Mouse (Mus musculus) heart, embryonic 16.5 days (tissue): ENCODE data around the gene Ankrd50. TPM values are rescaled to one million over a fixed set of nuclear protein-coding genes. Genes with fewer than 3 reads are reported as not detected.

Source experiments
- ATAC-seq: fragments of 200-750 bp; cut with Nextera tagmentation; replicated peaks from 2 replicates; pipeline ENCODE4 v1.8.0; 2017; ENCODE audit warnings: moderate number of reproducible peaks; ENCODE audit not compliant: insufficient read depth, low FRiP score; ENCODE audit errors: extremely low read depth
- H3K27ac ChIP-seq: fragments of 300-500 bp; sonication (generic); 2 replicates; pipeline ENCODE4 v1.5.1; 2014; ENCODE audit warnings: mild to moderate bottlenecking, low read length, control low read depth, moderate library complexity
- H3K27me3 ChIP-seq: fragments of 300-500 bp; sonication (generic); 2 replicates; pipeline ENCODE4 v1.6.1; 2014; ENCODE audit warnings: low read length, mixed read lengths; ENCODE audit not compliant: control insufficient read depth, insufficient read depth
- H3K36me3 ChIP-seq: fragments of 300-500 bp; sonication (generic); 2 replicates; pipeline ENCODE4 v1.6.1; 2014; ENCODE audit not compliant: control insufficient read depth, insufficient read depth
- H3K4me1 ChIP-seq: fragments of 300-500 bp; sonication (generic); 2 replicates; pipeline ENCODE4 v1.6.1; 2014; ENCODE audit warnings: low read length, mixed read lengths; ENCODE audit not compliant: control insufficient read depth, insufficient read depth
- H3K4me2 ChIP-seq: fragments of 300-500 bp; sonication (generic); 2 replicates; pipeline ENCODE4 v1.6.1; 2014; ENCODE audit warnings: low read depth, mild to moderate bottlenecking, control low read depth, low read length
- H3K4me3 ChIP-seq: fragments of 300-500 bp; sonication (generic); 2 replicates; pipeline ENCODE4 v1.5.1; 2014; ENCODE audit warnings: mild to moderate bottlenecking, control low read depth, low read length
- H3K9ac ChIP-seq: fragments of 300-500 bp; sonication (generic); 2 replicates; pipeline ENCODE4 v1.6.1; 2014; ENCODE audit warnings: low read length, control low read depth
- H3K9me3 ChIP-seq: fragments of 300-500 bp; sonication (generic); replicated peaks from 2 replicates; pipeline ENCODE4 v1.6.1; 2016; ENCODE audit warnings: low read length; ENCODE audit not compliant: control insufficient read depth
- WGBS: fragments of 180-500 bp; shearing (Covaris S2); extraction: QIAGEN DNeasy Blood & Tissue Kit; methylation state at CpG from one replicate; pipeline ENCODE4 v1.1.7; 2014; 5-methylcytosine and 5-hydroxymethylcytosine counted together
- polyA plus RNA-seq: library from polyadenylated mRNA; unstranded; fragments of >200 nt; fragmentation: Nextera tagmentation; extraction: Ambion mirVana; gene quantifications from 2 replicates; pipeline ENCODE4 v1.2.1, GENCODE M21; 2015

Gene Ankrd50
- polyA plus RNA-seq, 1 experiment from 2014 or later = 12.9 TPM

DNA sequence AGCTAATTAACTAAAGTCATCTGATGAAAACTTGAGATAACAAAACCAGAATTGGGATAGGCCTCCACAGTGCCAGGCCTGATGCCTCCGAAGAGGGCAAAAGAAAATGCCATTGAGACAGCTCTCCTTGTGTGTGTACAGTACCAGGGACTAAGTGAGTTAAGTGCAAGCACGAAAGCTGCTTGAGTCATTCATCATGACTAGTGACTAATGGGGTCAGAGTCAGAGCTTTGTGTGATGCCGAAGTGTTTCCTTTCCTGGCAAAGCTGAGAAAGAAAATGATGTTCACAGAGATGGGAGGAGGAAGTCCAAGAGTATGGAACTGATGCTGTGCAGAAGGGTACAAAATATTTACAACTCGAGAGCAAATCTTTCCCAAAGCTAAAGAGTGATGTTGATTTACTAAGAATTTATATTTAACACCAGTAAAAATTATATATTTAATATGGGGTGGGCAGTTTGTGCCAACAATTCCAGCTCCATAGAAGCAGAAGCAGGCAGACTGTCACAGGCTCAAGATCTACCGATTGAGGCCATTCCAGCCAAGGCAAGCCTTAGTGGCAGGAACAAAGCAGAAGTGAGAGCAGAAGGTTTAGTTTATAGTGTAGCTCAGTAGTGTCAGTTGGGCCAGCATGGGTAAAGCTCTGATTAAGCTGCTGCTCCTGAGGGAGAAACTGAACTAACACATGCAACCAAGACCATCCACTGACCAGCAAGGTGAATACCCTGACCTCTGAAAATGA lies 25.0 kb downstream of the Ankrd50 start:
- Histone ChIP-seq H3K36me3 (peaks cover 47% of the 10 kb centered on the region), H3K27me3 (no peaks in the 10 kb centered on the region), H3K9ac (no peak overlapping the region), H3K4me1 (no peaks in the 10 kb centered on the region), H3K4me3 (no peak overlapping the region), H3K4me2 (no peak overlapping the region), H3K27ac (no peak overlapping the region), H3K9me3 (no peaks in the 10 kb centered on the region)
- ATAC-seq = no peak
- WGBS = 66% methylated on average over 5 of the region's 5 CpGs

DNA sequence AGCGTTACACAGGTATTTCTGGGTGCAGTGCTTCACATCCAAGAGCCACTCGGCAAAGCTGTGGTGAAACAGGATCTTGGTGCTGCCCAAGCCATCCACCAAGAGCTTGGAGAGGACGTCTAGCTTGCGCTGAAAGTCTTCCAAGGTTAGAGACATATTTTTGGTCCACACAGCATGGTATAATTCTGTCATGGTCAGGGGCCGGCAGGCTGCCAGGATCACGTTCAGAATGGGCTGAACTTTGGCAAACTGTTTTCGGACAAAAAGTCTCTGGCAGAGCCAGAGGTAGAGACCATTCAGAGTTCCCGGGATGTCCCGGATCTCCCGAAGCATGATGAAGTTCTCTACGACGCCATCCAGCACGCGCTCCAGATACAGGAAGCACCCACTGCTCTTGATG lies 27.6 kb downstream of the Ankrd50 start:
- no peak for ATAC-seq
- Histone ChIP-seq H3K27ac (no peak overlapping the region), H3K27me3 (no peaks in the 10 kb centered on the region), H3K36me3 (peaks cover 57% of the 10 kb centered on the region), H3K4me2 (no peak overlapping the region), H3K4me3 (no peak overlapping the region), H3K9me3 (no peaks in the 10 kb centered on the region), H3K9ac (no peak overlapping the region), H3K4me1 (no peaks in the 10 kb centered on the region)
- 92% methylated on average over 14 of the region's 14 CpGs for WGBS

- no peak for ATAC-seq
- 87% methylated on average over 9 of the region's 9 CpGs for WGBS
- Histone ChIP-seq H3K27ac (no peak overlapping the region), H3K4me2 (no peak overlapping the region), H3K4me3 (no peak overlapping the region), H3K27me3 (no peaks in the 10 kb centered on the region), H3K9me3 (peaks cover 8% of the 10 kb centered on the region), H3K9ac (no peak overlapping the region), H3K36me3 (peaks cover 59% of the 10 kb centered on the region), H3K4me1 (no peaks in the 10 kb centered on the region)
Measured at GRCm38 (mm10) chr3:38452199-38452598, 32.4 kb downstream of the Ankrd50 start.

GRCm38 (mm10) chr3:38446586-38446985 lies 38.1 kb downstream of the Ankrd50 start:
- ATAC-seq = no peak
- H3K36me3 ChIP-seq = peaks cover 12% of the 10 kb centered on the region
- H3K4me3 ChIP-seq = no peak overlapping the region
- no peak overlapping the region for H3K27ac ChIP-seq
- WGBS = 80% methylated on average over 9 of the region's 9 CpGs
- no peaks in the 10 kb centered on the region for H3K27me3 ChIP-seq
- H3K4me1 ChIP-seq = no peaks in the 10 kb centered on the region
- H3K4me2 ChIP-seq = no peak overlapping the region
- H3K9me3 ChIP-seq = peaks cover 5% of the 10 kb centered on the region
- H3K9ac ChIP-seq = no peak overlapping the region

DNA sequence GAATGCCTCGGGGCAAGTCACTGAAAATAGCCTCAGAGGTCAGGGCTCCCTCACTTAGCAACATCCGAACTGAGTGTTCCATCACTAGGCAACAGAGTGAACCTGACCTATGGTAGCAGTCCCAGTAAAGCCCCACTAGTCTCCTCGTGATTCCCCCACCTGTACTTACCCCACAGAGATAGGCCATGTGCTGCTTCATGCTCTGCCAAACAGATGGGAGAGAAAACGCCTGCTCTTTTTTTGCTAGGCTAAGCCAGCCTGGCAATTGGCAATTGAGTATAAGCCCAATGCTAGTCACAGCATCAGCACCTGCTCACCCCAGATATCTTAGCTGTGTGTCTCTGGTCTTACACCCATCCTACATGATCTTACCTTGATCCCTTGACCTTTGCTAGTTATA lies 40.8 kb downstream of the Ankrd50 start:
- no peak overlapping the region for H3K4me2 ChIP-seq
- H3K36me3 ChIP-seq = no peaks in the 10 kb centered on the region
- no peak overlapping the region for H3K4me3 ChIP-seq
- no peaks in the 10 kb centered on the region for H3K27me3 ChIP-seq
- H3K9ac ChIP-seq = no peak overlapping the region
- no peak overlapping the region for H3K27ac ChIP-seq
- H3K9me3 ChIP-seq = no peaks in the 10 kb centered on the region
- no peaks in the 10 kb centered on the region for H3K4me1 ChIP-seq
- no peak for ATAC-seq
- 50% methylated on average over 4 of the region's 4 CpGs for WGBS

DNA sequence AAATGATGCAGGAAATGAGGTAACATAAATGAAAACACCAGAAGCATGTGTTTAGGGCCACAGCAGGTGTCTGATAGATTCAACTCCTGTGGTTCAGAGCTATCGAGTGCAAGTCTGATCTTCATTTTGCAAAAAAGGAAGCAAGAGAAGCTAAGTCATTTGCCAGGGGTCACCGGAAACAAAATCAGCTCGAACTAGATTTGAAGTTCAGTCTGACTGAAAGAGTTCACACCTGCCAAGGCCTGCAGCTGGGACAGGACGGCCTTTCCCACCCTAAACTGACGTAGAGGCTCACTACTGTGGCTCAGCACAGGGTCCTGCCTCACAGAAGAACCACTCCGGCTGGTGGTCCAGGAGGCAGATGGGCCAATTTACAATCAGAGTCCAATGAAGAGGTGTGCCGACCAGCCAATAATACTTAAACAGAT lies 44.1 kb downstream of the Ankrd50 start:
- Histone ChIP-seq H3K4me2 (no peak overlapping the region), H3K27me3 (no peaks in the 10 kb centered on the region), H3K36me3 (no peaks in the 10 kb centered on the region), H3K9me3 (no peaks in the 10 kb centered on the region), H3K27ac (no peak overlapping the region), H3K4me1 (no peaks in the 10 kb centered on the region), H3K9ac (no peak overlapping the region), H3K4me3 (no peak overlapping the region)
- peak; percentile 49; the same call in 1 of the 2 replicates for ATAC-seq
- WGBS = 72% methylated on average over 7 of the region's 7 CpGs

GRCm38 (mm10) chr3:38436596-38436995 lies 48.0 kb downstream of the Ankrd50 start:
- H3K4me2 ChIP-seq = no peak overlapping the region
- H3K9me3 ChIP-seq = no peaks in the 10 kb centered on the region
- H3K4me3 ChIP-seq = no peak overlapping the region
- H3K27me3 ChIP-seq = no peaks in the 10 kb centered on the region
- peaks cover 6% of the 10 kb centered on the region for H3K4me1 ChIP-seq
- no peaks in the 10 kb centered on the region for H3K36me3 ChIP-seq
- ATAC-seq = no peak
- H3K27ac ChIP-seq = no peak overlapping the region
- 88% methylated on average over 3 of the region's 3 CpGs for WGBS
- no peak overlapping the region for H3K9ac ChIP-seq

DNA sequence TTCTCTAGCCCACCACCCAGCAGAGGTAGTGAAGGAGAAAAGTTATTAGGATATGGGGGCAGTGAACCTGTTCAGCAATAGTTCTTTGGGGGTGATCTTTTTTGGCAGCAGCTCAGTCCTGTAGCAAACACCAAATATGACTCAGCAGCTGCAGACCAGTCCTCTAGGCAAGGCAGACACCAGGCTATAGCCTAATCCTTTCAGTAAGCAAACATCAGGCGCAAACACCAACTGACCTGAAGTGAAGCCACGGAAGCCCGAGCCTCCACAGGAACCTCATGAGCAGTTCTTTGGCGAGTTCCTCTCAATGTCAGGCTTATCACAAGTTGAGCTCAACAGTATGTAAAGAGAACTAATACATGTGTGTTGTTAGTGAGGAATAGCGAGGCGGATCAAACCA lies 48.8 kb downstream of the Ankrd50 start:
- WGBS = 81% methylated on average over 6 of the region's 6 CpGs
- no peaks in the 10 kb centered on the region for H3K27me3 ChIP-seq
- no peak for ATAC-seq

DNA sequence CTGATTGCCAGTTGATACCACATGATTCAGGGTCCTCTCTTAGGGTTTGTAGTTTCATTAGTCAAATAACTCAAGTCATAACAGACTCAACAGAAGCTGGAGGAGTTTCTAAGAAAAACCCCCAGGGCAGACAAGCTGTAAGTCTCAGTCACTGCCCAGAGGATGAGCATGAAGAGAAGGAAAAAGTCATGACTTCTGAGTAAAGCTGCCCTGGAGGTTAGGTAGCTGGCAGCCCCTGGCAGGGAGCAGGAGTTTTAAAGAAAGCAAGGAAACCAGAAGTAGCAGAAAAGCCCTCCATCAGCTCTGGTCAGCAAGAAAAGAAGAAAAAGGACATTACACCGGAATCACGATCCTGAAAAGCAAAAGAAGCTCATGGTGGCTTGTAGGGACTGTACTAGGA lies 50.2 kb downstream of the Ankrd50 start:
- H3K9me3 ChIP-seq = no peaks in the 10 kb centered on the region
- H3K27ac ChIP-seq = no peak overlapping the region
- no peak overlapping the region for H3K9ac ChIP-seq
- H3K4me3 ChIP-seq = no peak overlapping the region
- WGBS = 78% methylated on average over 2 of the region's 2 CpGs
- ATAC-seq = no peak
- H3K4me2 ChIP-seq = no peak overlapping the region
- no peaks in the 10 kb centered on the region for H3K36me3 ChIP-seq
- H3K27me3 ChIP-seq = no peaks in the 10 kb centered on the region
- H3K4me1 ChIP-seq = peaks cover 6% of the 10 kb centered on the region

More for the DNA sequence above, 48.8 kb downstream of the Ankrd50 start:
- H3K4me1 ChIP-seq = peaks cover 6% of the 10 kb centered on the region
- H3K36me3 ChIP-seq = no peaks in the 10 kb centered on the region
- H3K9me3 ChIP-seq = no peaks in the 10 kb centered on the region
- no peak overlapping the region for H3K4me2 ChIP-seq
- H3K4me3 ChIP-seq = no peak overlapping the region
- no peak overlapping the region for H3K9ac ChIP-seq
- H3K27ac ChIP-seq = no peak overlapping the region
